In genomic region chr4:88763384-88764018, GRCm38 (mm10) we compare ENCODE assay signal across 8 mouse cellular contexts. TPM values are rescaled to one million over a fixed set of nuclear protein-coding genes. Genes with fewer than 3 reads are reported as not detected.
DNase-seq lines count a peak whose midpoint lies in the region; ATAC-seq and TF ChIP-seq lines count a peak whose summit lies in the region.
"Not testable (repeated sequence)": the region's sequence is repeated elsewhere in the genome, so short reads cannot be mapped to it uniquely, and the experiment has no call there.

No protein-coding gene starts in this region.

- H3K4me1 ChIP-seq in forebrain, embryonic 12.5 days; heart, embryonic 14.5 days (ENCODE audit: control insufficient read depth in 2 of 2, insufficient read depth in 2 of 2, low read length in 2 of 2); liver, adult 2 months (ENCODE audit: control insufficient read depth, insufficient read depth, low read length); midbrain, embryonic 13.5 days (replicated peaks): not testable (repeated sequence)

- peak overlapping the region; percentile 54 for H3K4me2 ChIP-seq in forebrain, embryonic 12.5 days
- peak overlapping the region; percentile 44 for H3K4me2 ChIP-seq in heart, embryonic 14.5 days (ENCODE audit: low read length)
- peak overlapping the region; percentile 59 for H3K4me2 ChIP-seq in midbrain, embryonic 13.5 days (replicated peaks)

- not testable (repeated sequence) for H3K79me2 ChIP-seq in liver, adult 2 months (ENCODE audit: control insufficient read depth, insufficient read depth, low read length)

- not testable (repeated sequence) for H3K9ac ChIP-seq in forebrain, embryonic 12.5 days; heart, embryonic 14.5 days (ENCODE audit: low read length); midbrain, embryonic 13.5 days (replicated peaks)
- peak overlapping the region; percentile 55; the same call in 1 of the 2 replicates for H3K9ac ChIP-seq in liver, adult 2 months (ENCODE audit: low read depth, low read length)

- not testable (repeated sequence) for ATAC-seq in forebrain, embryonic 12.5 days (ENCODE audit: low FRiP score); heart, embryonic 14.5 days (ENCODE audit: insufficient number of reproducible peaks, insufficient read depth, low FRiP score, low read depth); midbrain, embryonic 13.5 days

- H3K27me3 ChIP-seq in forebrain, embryonic 12.5 days; heart, embryonic 14.5 days (ENCODE audit: control insufficient read depth, insufficient read depth, low read length); liver, adult 2 months (ENCODE audit: control insufficient read depth, insufficient read depth, low read length); midbrain, embryonic 13.5 days: not testable (repeated sequence)

- H3K27ac ChIP-seq in forebrain, embryonic 12.5 days; liver, adult 2 months (replicated peaks; ENCODE audit: insufficient read depth, low read depth, low read length); midbrain, embryonic 13.5 days: not testable (repeated sequence)
- H3K27ac ChIP-seq in heart, embryonic 14.5 days (replicated peaks in 1 of 2; ENCODE audit: control insufficient read depth in 1 of 2, insufficient read depth in 1 of 2, low read depth in 2 of 2, low read length in 2 of 2) = peak overlapping the region in 1 of 2 experiments; percentile 68; a peak in 3 of 4 replicates

- peak; percentile 40; the same call in 1 of the 2 replicates for TF ChIP-seq CTCF in liver, adult 2 months (IDR thresholded peaks at IDR 0.05; ENCODE audit: low read depth, low read length)

- peak overlapping the region; percentile 39 for H3K4me3 ChIP-seq in forebrain, embryonic 12.5 days (replicated peaks)
- H3K4me3 ChIP-seq in heart, embryonic 14.5 days (ENCODE audit: control insufficient read depth in 1 of 2, insufficient read depth in 1 of 2, low read depth in 1 of 2, low read length in 2 of 2) = peak overlapping the region; percentile 14 to 32; a peak in 3 of 4 replicates
- peak overlapping the region; percentile 45 for H3K4me3 ChIP-seq in liver, adult 2 months (ENCODE audit: insufficient read depth, low read depth, low read length)
- H3K4me3 ChIP-seq in midbrain, embryonic 13.5 days (replicated peaks) = peak overlapping the region; percentile 36

- WGBS in forebrain, embryonic 12.5 days = 3% methylated on average over 36 of the region's 42 CpGs
- WGBS in heart, embryonic 14.5 days = 4% methylated on average over 28 of the region's 42 CpGs
- WGBS in liver, adult 2 months = 5% methylated on average over 35 of the region's 42 CpGs
- 4% methylated on average over 29 of the region's 42 CpGs for WGBS in midbrain, embryonic 13.5 days

- 0 out of 2 replicates have a peak, but pooled peaks have one; percentile 13 for TF ChIP-seq POLR2A in liver, adult 2 months (IDR thresholded peaks at IDR 0.05; ENCODE audit: extremely low read depth, insufficient read depth, low read length)

- not testable (repeated sequence) for H3K9me3 ChIP-seq in forebrain, embryonic 12.5 days; heart, embryonic 14.5 days (ENCODE audit: control insufficient read depth, low read length); midbrain, embryonic 13.5 days

- not testable (repeated sequence) for H3K36me3 ChIP-seq in forebrain, embryonic 12.5 days (replicated peaks); heart, embryonic 14.5 days (ENCODE audit: control insufficient read depth, insufficient read depth, low read length); liver, adult 2 months (ENCODE audit: control insufficient read depth, insufficient read depth, low read length); midbrain, embryonic 13.5 days

- DNase-seq in B cell, adult 2 months = peak; percentile 27 to 37
- peak; percentile 65 for DNase-seq in cerebellum, adult 11-12 months
- DNase-seq in kidney, adult 8-10 months = peak; percentile 70 to 79
- peak; percentile 75 for DNase-seq in liver, adult 2 months (ENCODE audit: extremely low read depth, low read depth, low spot score)
- peak; percentile 86 for DNase-seq in skeletal muscle tissue, adult 2 months (ENCODE audit: low read depth, low spot score)

RNA-seq across cellular contexts. Expression of gene Gm13283, which starts 3.6 kb away (rescaled TPM):
- 0.15 and 0.18 TPM in 2 replicates for polyA plus RNA-seq in forebrain, embryonic 12.5 days (2016; fragmentation: Nextera tagmentation; extraction: Ambion mirVana)
- 0.49 TPM in 1 of 2 replicates, not detected in the other for polyA plus RNA-seq in heart, embryonic 14.5 days (2014; fragmentation: Nextera tagmentation; extraction: Ambion mirVana)
- total RNA-seq in liver, adult 2 months (2014; rRNA removed) = not detected in 2 replicates
- not detected in 2 replicates for polyA plus RNA-seq in liver, adult 2 months (2012; rRNA removed)
- not detected in 2 replicates for polyA plus RNA-seq in midbrain, embryonic 13.5 days (2015; fragmentation: Nextera tagmentation; extraction: Ambion mirVana)

RNA-seq across cellular contexts. Expression of gene Gm13271, which starts 8.8 kb away (rescaled TPM):
- polyA plus RNA-seq in forebrain, embryonic 12.5 days (2016; fragmentation: Nextera tagmentation; extraction: Ambion mirVana) = not detected in 2 replicates
- not detected in 2 replicates for polyA plus RNA-seq in heart, embryonic 14.5 days (2014; fragmentation: Nextera tagmentation; extraction: Ambion mirVana)
- total RNA-seq in liver, adult 2 months (2014; rRNA removed) = not detected in 2 replicates
- polyA plus RNA-seq in liver, adult 2 months (2012; rRNA removed) = not detected in 2 replicates
- not detected in 2 replicates for polyA plus RNA-seq in midbrain, embryonic 13.5 days (2015; fragmentation: Nextera tagmentation; extraction: Ambion mirVana)

RNA-seq across cellular contexts. Expression of gene Gm13290, which starts 10.1 kb away (rescaled TPM):
- polyA plus RNA-seq in forebrain, embryonic 12.5 days (2016; fragmentation: Nextera tagmentation; extraction: Ambion mirVana) = 0.55 TPM in 1 of 2 replicates, not detected in the other
- not detected in 2 replicates for polyA plus RNA-seq in heart, embryonic 14.5 days (2014; fragmentation: Nextera tagmentation; extraction: Ambion mirVana)
- not detected in 2 replicates for total RNA-seq in liver, adult 2 months (2014; rRNA removed)
- polyA plus RNA-seq in liver, adult 2 months (2012; rRNA removed) = not detected in 2 replicates
- not detected in 2 replicates for polyA plus RNA-seq in midbrain, embryonic 13.5 days (2015; fragmentation: Nextera tagmentation; extraction: Ambion mirVana)

RNA-seq across cellular contexts. Expression of gene Gm13289, which starts 13.2 kb away (rescaled TPM):
- polyA plus RNA-seq in forebrain, embryonic 12.5 days (2016; fragmentation: Nextera tagmentation; extraction: Ambion mirVana) = not detected in 2 replicates
- not detected in 2 replicates for polyA plus RNA-seq in heart, embryonic 14.5 days (2014; fragmentation: Nextera tagmentation; extraction: Ambion mirVana)
- total RNA-seq in liver, adult 2 months (2014; rRNA removed) = not detected in 2 replicates
- not detected in 2 replicates for polyA plus RNA-seq in liver, adult 2 months (2012; rRNA removed)
- polyA plus RNA-seq in midbrain, embryonic 13.5 days (2015; fragmentation: Nextera tagmentation; extraction: Ambion mirVana) = not detected in 2 replicates

RNA-seq across cellular contexts. Expression of gene Gm13272, which starts 16.1 kb away (rescaled TPM):
- polyA plus RNA-seq in forebrain, embryonic 12.5 days (2016; fragmentation: Nextera tagmentation; extraction: Ambion mirVana) = not detected in 2 replicates
- not detected in 2 replicates for polyA plus RNA-seq in heart, embryonic 14.5 days (2014; fragmentation: Nextera tagmentation; extraction: Ambion mirVana)
- total RNA-seq in liver, adult 2 months (2014; rRNA removed) = not detected in 2 replicates
- polyA plus RNA-seq in liver, adult 2 months (2012; rRNA removed) = not detected in 2 replicates
- polyA plus RNA-seq in midbrain, embryonic 13.5 days (2015; fragmentation: Nextera tagmentation; extraction: Ambion mirVana) = not detected in 2 replicates

Comparison
In these comparisons a context has a peak if more than half of its experiments do, and no peak if none do; other contexts are left out.
1. DNase-seq: peak in every context shown above with its lines; median percentile 86 in skeletal muscle tissue, adult 2 months; 75 in liver, adult 2 months; 74 in kidney, adult 8-10 months; 65 in cerebellum, adult 11-12 months; 32 in B cell, adult 2 months.